In the genomic region with DNA sequence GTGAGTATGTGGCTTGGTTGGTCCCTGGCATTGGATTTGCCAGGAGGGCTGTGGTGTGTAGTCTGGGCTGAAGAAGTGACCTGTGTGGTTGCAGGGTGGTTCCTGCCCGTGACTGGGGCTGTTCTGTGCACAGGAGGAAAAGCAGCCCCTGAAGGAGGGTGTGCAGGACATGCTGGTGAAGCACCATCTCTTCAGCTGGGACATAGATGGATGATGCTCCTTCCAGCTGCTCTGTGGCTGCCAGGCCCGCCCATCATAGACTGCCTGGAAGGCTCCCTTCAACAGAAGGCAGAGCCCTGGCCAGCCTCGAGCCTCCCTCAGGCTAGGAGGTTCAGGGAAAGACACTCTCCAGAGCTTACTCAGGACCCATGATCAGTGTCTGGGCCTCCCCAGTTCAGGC, we compare ENCODE assay signal across 24 mouse cellular contexts. TPM values are rescaled to one million over a fixed set of nuclear protein-coding genes. Genes with fewer than 3 reads are reported as not detected.
A peak's percentile ranks its signal among the peaks of the same experiment; 100 is the strongest.
DNase-seq lines count a peak whose midpoint lies in the region; ATAC-seq and TF ChIP-seq lines count a peak whose summit lies in the region.
"Had no signal": no experiment of that assay in that cellular context is flagged by ENCODE, and none has a peak within 500 bp of the region (broad histone marks: within the 10 kb centered on the region; RNA-seq: fewer than 3 reads in every experiment).

No protein-coding gene starts in this region.

- no peak for TF ChIP-seq CTCF in layer of hippocampus, adult 2 months (conservative IDR thresholded peaks at IDR 0.05)

- no peak overlapping the region for H3K4me3 ChIP-seq in layer of hippocampus, adult 2 months
- H3K4me3 ChIP-seq in liver, embryonic 12.5 days = no peak overlapping the region
- H3K4me3 ChIP-seq: forebrain, embryonic 10.5 days; forebrain, embryonic 13.5 days; heart, adult 2 months; heart, embryonic 10.5 days; heart, embryonic 13.5 days; hindbrain, embryonic 12.5 days; hindbrain, embryonic 15.5 days had no signal

- WGBS in liver, embryonic 12.5 days (ENCODE audit: insufficient replicate concordance) = 51% methylated on average over 3 of the region's 3 CpGs

- DNase-seq in gastrocnemius, postnatal 25 days = peak; percentile 4
- DNase-seq in gastrocnemius, adult 8-10 months (ENCODE audit: low spot score in 2 of 2) = no peak
- DNase-seq in layer of hippocampus, adult 2 months (ENCODE audit: low spot score in 2 of 2) = no peak
- no peak for DNase-seq in layer of hippocampus, adult 11-12 months (ENCODE audit: low spot score)
- peak; percentile 8 for DNase-seq in thymus, postnatal 4 days
- no peak for DNase-seq in thymus, postnatal 14 days
- DNase-seq: adrenal gland, postnatal 10 days; adrenal gland, postnatal 36 days; B cell, adult 2 months; cerebellum, adult 18-20 months; cerebellum, adult 9-10 months; cerebellum, postnatal 14 days; gastrocnemius, postnatal 14 days; heart, adult 2 months; heart, postnatal 14 days had no signal

- H3K9me3 ChIP-seq in liver, embryonic 12.5 days (replicated peaks) = no peaks in the 10 kb centered on the region
- H3K9me3 ChIP-seq: forebrain, embryonic 10.5 days; forebrain, embryonic 13.5 days; heart, embryonic 10.5 days; heart, embryonic 13.5 days; hindbrain, embryonic 12.5 days; hindbrain, embryonic 15.5 days had no signal

- no peak for ATAC-seq in liver, embryonic 12.5 days
- ATAC-seq: forebrain, embryonic 13.5 days; forebrain, embryonic 16.5 days; Patski had no signal

- H3K4me1 ChIP-seq in liver, embryonic 12.5 days = no peaks in the 10 kb centered on the region
- H3K4me1 ChIP-seq: forebrain, embryonic 10.5 days; forebrain, embryonic 13.5 days; heart, embryonic 13.5 days; hindbrain, embryonic 12.5 days; hindbrain, embryonic 15.5 days had no signal

- H3K27ac ChIP-seq in layer of hippocampus, adult 2 months = peak overlapping the region; percentile 81
- H3K27ac ChIP-seq in liver, embryonic 12.5 days = no peak overlapping the region
- H3K27ac ChIP-seq: forebrain, embryonic 10.5 days; forebrain, embryonic 13.5 days; heart, adult 2 months; heart, embryonic 10.5 days; heart, embryonic 13.5 days; hindbrain, embryonic 12.5 days; hindbrain, embryonic 15.5 days had no signal

- no peak overlapping the region for H3K9ac ChIP-seq in liver, embryonic 12.5 days
- H3K9ac ChIP-seq: forebrain, embryonic 13.5 days; heart, embryonic 13.5 days; hindbrain, embryonic 15.5 days had no signal

- H3K27me3 ChIP-seq in liver, embryonic 12.5 days (replicated peaks) = no peaks in the 10 kb centered on the region
- H3K27me3 ChIP-seq: forebrain, embryonic 13.5 days; heart, embryonic 13.5 days; hindbrain, embryonic 12.5 days; hindbrain, embryonic 15.5 days; Patski had no signal

- peaks cover 90% of the 10 kb centered on the region for H3K36me3 ChIP-seq in liver, embryonic 12.5 days

- no peak overlapping the region for H3K4me2 ChIP-seq in liver, embryonic 12.5 days
- H3K4me2 ChIP-seq: forebrain, embryonic 13.5 days; heart, embryonic 13.5 days; hindbrain, embryonic 12.5 days; hindbrain, embryonic 15.5 days had no signal

RNA-seq across cellular contexts. Expression of gene Sgsm3, which starts 34.0 kb away (rescaled TPM):
- total RNA-seq in gastrocnemius, postnatal 25 days (2021) = 10 to 100 TPM; 11.0 to 12.5 TPM
- 10 to 100 TPM; 14.9 to 22.1 (median 20.1) TPM for total RNA-seq in gastrocnemius, adult 8-10 months (2022)
- total RNA-seq in layer of hippocampus, adult 2 months (2021) = 10 to 100 TPM; 83.0 to 89.2 TPM
- 17.6 and 18.1 TPM in 2 replicates for polyA plus RNA-seq in liver, embryonic 12.5 days (2016; fragmentation: Nextera tagmentation; extraction: Ambion mirVana)

Comparison
In these comparisons a context has a peak if more than half of its experiments do, and no peak if none do; other contexts are left out.
1. DNase-seq: peak in gastrocnemius, postnatal 25 days (single experiment) and thymus, postnatal 4 days (single experiment); none in gastrocnemius, adult 8-10 months (0 of 2), layer of hippocampus, adult 2 months (0 of 2), layer of hippocampus, adult 11-12 months (single experiment) and thymus, postnatal 14 days (single experiment).